Mouse (Mus musculus): ENCODE measurements around the gene Pcdh15. TPM values are rescaled to one million over a fixed set of nuclear protein-coding genes. Genes with fewer than 3 reads are reported as not detected.

The Pcdh15 gene
- polyA plus RNA-seq, 1 experiment: 0.10 TPM

DNA sequence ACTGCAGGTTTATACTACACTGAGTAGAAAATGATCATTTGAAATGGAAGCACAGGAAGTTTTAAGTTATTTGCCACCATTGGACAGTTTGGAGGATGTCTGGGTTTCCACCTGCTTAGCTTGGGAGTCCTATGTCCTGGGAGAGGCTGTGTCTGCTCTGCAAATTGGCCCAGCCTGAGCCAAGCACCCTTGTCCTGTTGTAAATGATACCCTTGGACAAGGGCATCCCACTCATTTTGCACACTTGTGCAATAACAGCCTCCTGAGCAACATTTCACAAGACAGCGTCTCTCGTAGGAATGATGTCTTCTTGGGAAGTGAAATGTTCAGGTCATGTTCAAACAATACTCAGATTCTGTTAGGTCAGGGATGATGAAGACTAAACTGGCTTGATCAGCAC is 1456.2 kb downstream of the Pcdh15 start:
- DNase-seq (ENCODE audit: low spot score): no peak

DNA sequence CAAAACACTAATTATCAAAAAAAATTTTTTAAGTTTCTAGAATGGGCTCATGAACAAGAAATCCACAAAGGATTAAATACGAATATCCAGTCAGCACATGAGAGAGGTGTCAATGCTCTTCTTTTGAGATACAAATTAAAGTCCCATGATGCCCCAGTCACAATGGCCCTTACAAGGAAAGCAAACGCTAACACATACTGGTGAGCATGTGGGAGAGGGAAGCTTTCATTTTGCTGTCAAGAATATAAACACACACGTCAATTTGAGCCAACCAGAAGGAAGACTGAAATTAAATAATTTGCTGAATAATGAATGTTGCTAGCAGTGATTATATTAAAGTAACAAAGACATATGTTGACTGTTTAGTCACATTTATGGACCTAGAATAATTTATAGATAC is 1470.5 kb downstream of the Pcdh15 start:
- DNase-seq (ENCODE audit: low spot score): no peak

DNA sequence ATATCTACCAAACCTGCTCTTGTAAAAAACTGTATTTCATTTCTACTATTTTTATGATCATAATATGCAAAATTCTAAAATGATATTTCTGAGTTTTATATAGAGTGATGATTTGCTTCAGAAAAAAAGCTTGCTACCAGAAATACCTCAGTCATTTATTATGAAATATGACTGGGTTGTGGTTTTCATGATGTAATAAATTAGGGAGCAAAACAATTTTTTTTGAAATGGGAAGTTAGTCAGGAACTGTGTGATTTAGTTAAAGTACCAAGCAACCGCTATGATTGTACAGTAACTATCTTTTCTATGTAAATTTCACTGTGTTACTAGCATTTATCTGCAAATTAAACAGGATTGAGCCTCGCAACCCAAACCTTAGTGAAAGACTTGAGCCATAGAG is 1480.8 kb downstream of the Pcdh15 start:
- DNase-seq (ENCODE audit: low spot score): no peak

DNA sequence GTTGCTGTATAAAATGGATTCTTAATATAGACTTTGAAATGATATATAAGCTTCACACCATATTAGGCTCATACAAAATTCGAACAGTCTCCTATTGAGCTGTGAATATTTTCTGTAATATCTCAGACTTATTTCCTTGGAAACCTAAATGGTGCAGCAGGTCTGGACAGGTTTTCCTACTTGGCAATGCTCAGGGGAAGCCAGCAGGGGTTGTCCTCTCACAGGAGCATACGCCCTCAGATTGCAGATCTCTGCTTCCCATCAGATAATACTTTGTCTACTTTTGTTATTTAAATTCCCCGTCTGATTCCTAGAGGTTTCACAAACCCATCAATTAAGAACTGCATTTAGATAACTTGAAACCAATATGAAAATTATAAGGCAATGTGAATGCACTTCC is 1492.7 kb downstream of the Pcdh15 start:
- DNase-seq (ENCODE audit: low spot score): no peak

DNA sequence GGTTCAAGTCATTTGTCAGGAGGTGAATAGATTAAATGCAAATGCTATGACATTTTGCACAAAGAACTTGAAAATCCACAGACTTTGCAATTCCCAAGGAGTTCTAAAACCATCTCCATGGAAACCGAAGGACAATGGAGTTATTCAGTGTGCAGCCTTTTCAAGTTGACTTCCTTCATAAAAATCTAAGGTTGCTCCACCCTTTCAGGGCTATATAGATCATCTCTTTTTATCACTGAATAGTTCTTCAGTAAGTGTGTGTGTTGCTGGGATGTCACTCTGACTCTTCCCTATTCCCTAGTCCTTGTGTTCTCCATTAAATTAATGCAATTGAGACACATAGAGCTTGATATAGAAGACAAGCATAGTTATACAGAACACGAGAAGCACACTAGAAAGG is 1508.5 kb downstream of the Pcdh15 start:
- no peak for DNase-seq (ENCODE audit: low spot score)

DNA sequence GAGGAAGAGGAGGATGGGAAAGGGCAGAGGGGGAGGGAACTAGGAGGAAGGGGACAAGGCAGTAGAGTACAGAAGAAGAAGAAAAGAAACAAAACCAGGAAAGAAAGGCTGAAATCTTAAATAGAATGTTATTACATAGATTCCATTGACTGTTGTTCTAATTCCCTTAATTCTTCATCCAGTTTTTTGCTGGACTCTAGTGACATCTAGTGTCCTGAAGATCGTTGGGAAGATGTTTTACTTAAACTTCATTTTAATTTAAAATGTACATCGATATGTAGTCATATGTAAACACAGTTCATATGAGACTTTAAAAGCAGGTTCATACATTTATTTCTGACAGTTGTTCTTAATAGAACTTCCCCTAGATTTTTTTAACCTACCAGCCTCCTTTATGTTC is 1522.7 kb downstream of the Pcdh15 start:
- DNase-seq (ENCODE audit: low spot score): no peak

DNA sequence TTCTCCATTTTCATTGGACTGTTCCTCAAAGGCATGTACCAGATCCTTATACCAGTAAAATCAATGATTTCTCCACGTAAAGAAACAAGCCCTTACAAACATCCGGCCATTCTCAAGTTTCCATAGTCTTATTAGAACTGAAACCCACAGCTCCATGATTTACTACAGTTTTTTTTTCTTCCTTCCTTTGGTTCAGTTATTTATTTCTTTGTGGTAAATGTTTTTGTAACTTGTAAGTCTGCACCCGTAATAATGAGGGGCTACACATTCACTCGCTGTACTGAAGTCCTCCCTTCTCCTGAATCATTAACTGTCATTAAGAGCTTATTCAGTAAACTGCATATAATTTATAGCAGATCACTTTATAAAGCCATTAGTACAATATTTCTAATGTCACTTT is 1526.6 kb downstream of the Pcdh15 start:
- no peak for DNase-seq (ENCODE audit: low spot score)

DNA sequence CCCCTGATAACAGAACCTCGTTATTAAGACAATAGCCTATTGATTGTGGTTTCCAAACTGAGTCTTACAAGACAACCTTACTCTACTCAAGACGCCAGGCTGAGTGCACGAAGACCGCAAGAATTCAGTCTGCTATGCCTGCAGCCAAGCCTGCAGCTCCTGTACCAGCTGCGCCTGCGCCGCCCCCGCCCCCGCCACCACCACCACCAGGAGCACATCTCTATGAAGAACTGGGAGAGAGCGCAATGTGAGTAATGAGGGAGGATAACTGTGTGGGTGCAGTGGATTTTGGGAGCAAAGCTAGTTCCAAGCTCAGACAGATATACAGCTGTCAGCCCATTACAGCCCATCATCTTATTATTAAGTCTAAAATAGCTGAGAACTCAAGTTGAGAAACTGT is 1527.5 kb downstream of the Pcdh15 start:
- DNase-seq (ENCODE audit: low spot score): no peak

DNA sequence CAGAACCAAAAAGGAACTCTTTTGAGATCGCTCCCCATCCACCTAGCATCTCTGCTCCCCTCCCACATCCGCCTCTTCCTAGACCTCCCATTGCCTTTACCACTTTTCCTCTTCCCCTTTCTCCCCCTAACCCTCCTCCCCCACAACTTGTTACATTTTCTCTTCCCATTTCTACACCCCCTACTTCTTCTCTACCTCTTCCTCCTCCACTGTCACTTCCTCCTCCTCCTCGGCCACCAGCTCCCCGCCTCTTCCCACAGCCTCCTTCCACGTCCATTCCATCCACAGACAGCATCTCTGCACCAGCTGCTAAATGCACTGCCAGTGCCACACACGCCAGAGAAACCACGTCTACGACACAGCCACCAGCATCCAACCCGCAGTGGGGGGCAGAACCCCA is 1532.2 kb downstream of the Pcdh15 start:
- DNase-seq (ENCODE audit: low spot score): no peak

DNA sequence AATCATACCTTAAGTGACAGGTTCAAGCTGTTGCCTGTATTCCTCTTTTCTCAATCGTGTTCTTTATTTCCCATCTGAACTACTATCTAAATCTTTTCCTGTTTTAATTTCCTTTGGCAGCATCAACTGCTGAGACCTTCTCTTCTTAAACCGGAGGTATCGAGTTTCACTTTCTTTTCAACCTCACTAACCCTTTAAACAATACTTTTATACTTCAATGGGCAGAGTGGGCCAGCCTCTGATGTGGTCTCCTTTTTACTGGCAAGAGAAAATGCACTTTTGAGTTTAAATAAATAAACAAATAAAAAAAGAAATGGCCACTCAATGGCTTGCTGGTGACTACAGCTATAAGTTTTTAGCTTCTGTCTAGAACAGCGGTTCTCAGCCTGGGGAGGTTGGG is 1537.9 kb downstream of the Pcdh15 start:
- no peak for DNase-seq (ENCODE audit: low spot score)

DNA sequence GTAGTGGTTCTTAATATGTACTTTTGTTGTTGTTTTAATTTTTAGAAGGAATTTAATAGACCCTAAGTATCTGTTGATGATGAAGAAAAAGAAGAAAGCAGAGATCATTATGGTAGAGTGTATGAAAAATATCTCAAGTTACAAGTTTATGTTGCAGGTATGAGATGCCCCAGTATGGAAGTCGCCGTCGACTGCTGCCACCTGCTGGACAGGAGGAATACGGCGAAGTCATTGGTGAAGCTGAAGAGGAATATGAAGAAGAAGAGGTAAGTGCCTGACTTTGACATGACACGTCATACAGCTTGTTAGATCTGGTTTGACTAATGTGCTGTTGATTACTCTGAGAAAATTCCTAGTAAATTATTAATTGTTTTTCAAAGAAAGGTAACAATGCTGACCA is 1543.0 kb downstream of the Pcdh15 start:
- DNase-seq (ENCODE audit: low spot score): no peak

DNA sequence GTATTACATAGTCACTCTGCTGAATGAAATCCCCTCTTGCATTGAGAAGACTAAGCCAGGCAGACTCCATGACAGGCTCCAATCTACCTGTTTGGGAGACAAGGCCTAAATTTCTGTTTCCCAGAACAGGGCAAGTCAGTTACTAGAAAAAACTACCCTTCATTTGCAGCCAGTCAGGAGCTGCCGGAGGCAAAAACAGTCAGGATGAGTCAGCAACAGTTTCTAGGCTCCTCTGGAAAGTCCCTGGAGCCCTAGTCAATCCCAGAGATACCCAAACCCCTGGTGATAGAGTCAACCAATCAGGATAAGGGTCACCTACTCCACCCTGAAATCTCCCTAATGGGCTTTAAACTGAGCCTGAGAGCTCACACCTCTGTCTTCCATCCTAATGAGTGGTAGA is 1564.0 kb downstream of the Pcdh15 start:
- DNase-seq (ENCODE audit: low spot score): no peak

DNA sequence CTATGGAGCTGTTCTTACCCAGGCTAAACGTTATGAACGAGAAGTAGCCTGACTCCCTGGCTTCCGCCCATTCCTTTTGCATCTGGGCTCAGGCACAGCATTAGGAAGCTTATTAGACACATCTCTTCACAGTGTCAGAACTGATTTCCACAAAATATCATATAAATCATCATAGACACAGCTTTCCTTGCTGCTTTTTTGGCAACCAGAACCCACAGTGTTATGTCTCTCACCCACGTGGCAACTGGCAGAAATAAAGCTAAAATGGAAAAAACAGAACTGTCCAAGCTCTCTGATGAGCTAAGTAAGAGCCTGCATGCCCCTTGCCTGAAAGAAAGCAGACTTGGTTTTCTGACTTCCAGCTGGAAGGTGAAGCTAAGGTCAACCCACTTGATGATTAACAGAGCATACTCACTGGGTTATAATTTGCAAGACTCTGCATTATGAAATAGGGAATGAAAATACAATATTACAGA is 1580.9 kb downstream of the Pcdh15 start:
- no peak for DNase-seq (ENCODE audit: low spot score)

DNA sequence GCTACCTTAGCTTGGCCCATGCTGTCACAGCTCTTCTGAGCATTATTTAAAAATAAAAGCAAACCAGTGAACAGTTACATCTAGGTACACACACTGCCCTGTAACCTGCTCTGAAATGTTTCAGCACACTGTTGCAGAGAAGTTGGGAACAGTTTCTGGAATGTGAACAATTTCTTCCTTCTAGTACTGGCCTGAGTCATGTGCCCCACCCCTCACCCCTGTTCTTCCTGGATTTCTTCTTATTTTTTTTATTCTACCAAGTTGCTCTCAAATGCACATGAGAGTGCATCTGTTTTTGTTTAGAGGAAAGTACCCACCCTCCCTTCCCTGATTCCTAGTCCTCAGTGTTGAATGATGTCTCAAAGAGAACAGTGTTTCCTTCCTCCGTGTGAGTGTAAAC is 1581.4 kb downstream of the Pcdh15 start:
- no peak for DNase-seq (ENCODE audit: low spot score)

Measured in urinary bladder, adult 2 months (tissue).